ENCODE assay signal across 8 mouse cellular contexts in genomic region chr7:79465461-79466044, GRCm38 (mm10). TPM values are rescaled to one million over a fixed set of nuclear protein-coding genes. Genes with fewer than 3 reads are reported as not detected.
DNase-seq lines count a peak whose midpoint lies in the region; ATAC-seq lines count a peak whose summit lies in the region.

No protein-coding gene starts in this region.

- peak overlapping the region; percentile 84 for H3K27ac ChIP-seq in embryonic facial prominence, embryonic 12.5 days
- H3K27ac ChIP-seq in intestine, embryonic 15.5 days: peak overlapping the region; percentile 82
- peak overlapping the region; percentile 86 for H3K27ac ChIP-seq in stomach, embryonic 15.5 days

- H3K4me1 ChIP-seq in embryonic facial prominence, embryonic 12.5 days: peaks cover 19% of the 10 kb centered on the region
- H3K4me1 ChIP-seq in intestine, embryonic 15.5 days (replicated peaks): peaks cover 26% of the 10 kb centered on the region
- peaks cover 88% of the 10 kb centered on the region for H3K4me1 ChIP-seq in megakaryocyte, embryonic 14.5 days
- H3K4me1 ChIP-seq in stomach, embryonic 15.5 days: peaks cover 23% of the 10 kb centered on the region

- H3K36me3 ChIP-seq in embryonic facial prominence, embryonic 12.5 days: peaks cover 24% of the 10 kb centered on the region
- peaks cover 15% of the 10 kb centered on the region for H3K36me3 ChIP-seq in intestine, embryonic 15.5 days
- peaks cover 42% of the 10 kb centered on the region for H3K36me3 ChIP-seq in megakaryocyte, embryonic 14.5 days (replicated peaks; ENCODE audit: low read length)
- H3K36me3 ChIP-seq in stomach, embryonic 15.5 days: peaks cover 18% of the 10 kb centered on the region

- peak overlapping the region; percentile 76 for H3K9ac ChIP-seq in embryonic facial prominence, embryonic 12.5 days
- H3K9ac ChIP-seq in intestine, embryonic 15.5 days: peak overlapping the region; percentile 88
- peak overlapping the region; percentile 54 for H3K9ac ChIP-seq in stomach, embryonic 15.5 days

- H3K4me3 ChIP-seq in embryonic facial prominence, embryonic 12.5 days: peak overlapping the region; percentile 82
- peak overlapping the region; percentile 92 for H3K4me3 ChIP-seq in intestine, embryonic 15.5 days (replicated peaks)
- H3K4me3 ChIP-seq in megakaryocyte, embryonic 14.5 days (replicated peaks): peak overlapping the region; percentile 94
- H3K4me3 ChIP-seq in stomach, embryonic 15.5 days (replicated peaks): peak overlapping the region; percentile 62

- peak overlapping the region; percentile 94 for H3K4me2 ChIP-seq in embryonic facial prominence, embryonic 12.5 days (replicated peaks)
- H3K4me2 ChIP-seq in intestine, embryonic 15.5 days (replicated peaks): peak overlapping the region; percentile 91
- peak overlapping the region; percentile 95 for H3K4me2 ChIP-seq in stomach, embryonic 15.5 days

- ATAC-seq in embryonic facial prominence, embryonic 12.5 days (ENCODE audit: insufficient number of reproducible peaks, insufficient read depth, low FRiP score, low TSS enrichment): peak; percentile 24
- peak; percentile 65 for ATAC-seq in intestine, embryonic 15.5 days
- peak; percentile 33; the same call in 1 of the 2 replicates for ATAC-seq in stomach, embryonic 15.5 days (ENCODE audit: insufficient read depth, low FRiP score, low read depth)

- no peaks in the 10 kb centered on the region for H3K9me3 ChIP-seq in embryonic facial prominence, embryonic 12.5 days
- no peaks in the 10 kb centered on the region for H3K9me3 ChIP-seq in intestine, embryonic 15.5 days
- H3K9me3 ChIP-seq in megakaryocyte, embryonic 14.5 days: no peaks in the 10 kb centered on the region
- no peaks in the 10 kb centered on the region for H3K9me3 ChIP-seq in stomach, embryonic 15.5 days

- DNase-seq in adrenal gland, postnatal 36 days: peak; percentile 40 to 63
- no peak for DNase-seq in adrenal gland, postnatal 10 days
- peak; percentile 22 for DNase-seq in ovary, adult 18-20 months (ENCODE audit: low spot score)
- DNase-seq in ovary, postnatal 36 days (ENCODE audit: low spot score): no peak

- WGBS in embryonic facial prominence, embryonic 12.5 days: under 1% methylated on average over 32 of the region's 47 CpGs
- WGBS in intestine, embryonic 15.5 days: 0% methylated on average over 47 of the region's 47 CpGs
- under 1% methylated on average over 47 of the region's 47 CpGs for WGBS in stomach, embryonic 15.5 days

- H3K27me3 ChIP-seq in embryonic facial prominence, embryonic 12.5 days: peaks cover 9% of the 10 kb centered on the region
- no peaks in the 10 kb centered on the region for H3K27me3 ChIP-seq in intestine, embryonic 15.5 days (replicated peaks)
- peaks cover 9% of the 10 kb centered on the region for H3K27me3 ChIP-seq in megakaryocyte, embryonic 14.5 days (replicated peaks)
- no peaks in the 10 kb centered on the region for H3K27me3 ChIP-seq in stomach, embryonic 15.5 days (replicated peaks)

RNA-seq across cellular contexts. Expression of gene Polg, which starts 0.6 kb away (rescaled TPM):
- 10 to 100 TPM; 68.5 to 77.7 TPM for total RNA-seq in adrenal gland, postnatal 36 days (2021)
- total RNA-seq in adrenal gland, postnatal 10 days (2021): 10 to 100 TPM; 78.9 to 83.1 TPM
- 42.3 and 42.5 TPM in 2 replicates for polyA plus RNA-seq in embryonic facial prominence, embryonic 12.5 days (2016; fragmentation: Nextera tagmentation; extraction: Ambion mirVana)
- polyA plus RNA-seq in intestine, embryonic 15.5 days (2015; fragmentation: Nextera tagmentation; extraction: Ambion mirVana): 34.7 and 39.9 TPM in 2 replicates
- polyA plus RNA-seq in megakaryocyte, embryonic 14.5 days (2012; ENCODE audit: insufficient read depth, low replicate concordance): 10.2 and 32.6 TPM in 2 replicates
- polyA plus RNA-seq in stomach, embryonic 15.5 days (2015; fragmentation: Nextera tagmentation; extraction: Ambion mirVana): 32.9 and 36.4 TPM in 2 replicates

Comparison
In these comparisons a context has a peak if more than half of its experiments do, and no peak if none do; other contexts are left out.
1. DNase-seq: peak in adrenal gland, postnatal 36 days (2 of 2) and ovary, adult 18-20 months (single experiment); none in adrenal gland, postnatal 10 days (single experiment) and ovary, postnatal 36 days (single experiment).
2. Peak in every context shown above with its lines, with median percentiles within 50 percentile points of each other: ATAC-seq, H3K27ac ChIP-seq, H3K4me2 ChIP-seq, H3K4me3 ChIP-seq and H3K9ac ChIP-seq.